Mouse (Mus musculus) limb, embryonic 11.5 days (tissue): ENCODE measurements at regions not wholly inside any gene's neighbourhood (a gene's known extent, or its start where the extent isn't known, plus 50 kb on each side); places are given as distances from the start of the nearest gene placed in this dataset.
"Not testable (repeated sequence)": the region's sequence is repeated elsewhere in the genome, so short reads cannot be mapped to it uniquely, and the experiment has no call there.

Experiments used
- ATAC-seq: fragments of 200-750 bp; cut with Nextera tagmentation; 2 replicates; pipeline ENCODE4 v1.8.0; 2017; ENCODE audit warnings: low read depth; ENCODE audit not compliant: insufficient number of reproducible peaks, low FRiP score, low TSS enrichment
- DNase-seq: peaks from one replicate; pipeline ENCODE4 v3.0.0-alpha.2; 2015; ENCODE audit warnings: low spot score
- H3K27ac ChIP-seq: fragments of 300-500 bp; sonication (generic); replicated peaks from 2 replicates; pipeline ENCODE4 v1.5.1; 2014; ENCODE audit warnings: low read depth, mild to moderate bottlenecking, low read length
- H3K27me3 ChIP-seq: fragments of 300-500 bp; sonication (generic); 2 replicates; pipeline ENCODE4 v1.6.1; 2014; ENCODE audit warnings: mild to moderate bottlenecking, low read length, mixed read lengths; ENCODE audit not compliant: control insufficient read depth, insufficient read depth
- H3K36me3 ChIP-seq: fragments of 300-500 bp; sonication (generic); 2 replicates; pipeline ENCODE4 v1.6.1; 2014; ENCODE audit warnings: mild to moderate bottlenecking, low read length, moderate library complexity, mixed read lengths; ENCODE audit not compliant: control insufficient read depth, insufficient read depth
- H3K4me1 ChIP-seq: fragments of 300-500 bp; sonication (generic); 2 replicates; pipeline ENCODE4 v1.6.1; 2014; ENCODE audit warnings: low read length, mixed read lengths; ENCODE audit not compliant: control insufficient read depth, insufficient read depth
- H3K4me2 ChIP-seq: fragments of 300-500 bp; sonication (generic); 2 replicates; pipeline ENCODE4 v1.6.1; 2014; ENCODE audit warnings: low read depth, mild to moderate bottlenecking, moderate library complexity; ENCODE audit not compliant: severe bottlenecking
- H3K4me3 ChIP-seq: fragments of 300-500 bp; sonication (generic); 2 replicates; pipeline ENCODE4 v1.5.1; 2014; ENCODE audit warnings: low read depth, low read length
- H3K9ac ChIP-seq: fragments of 300-500 bp; sonication (generic); 2 replicates; pipeline ENCODE4 v1.6.1; 2014; ENCODE audit warnings: mild to moderate bottlenecking, low read length
- H3K9me3 ChIP-seq: fragments of 300-500 bp; sonication (generic); 2 replicates; pipeline ENCODE4 v1.6.1; 2016; ENCODE audit warnings: low read length; ENCODE audit not compliant: control insufficient read depth
- WGBS: fragments of 180-500 bp; shearing (Covaris S2); extraction: QIAGEN DNeasy Blood & Tissue Kit; methylation state at CpG from one replicate; pipeline ENCODE4 v1.1.7; 2014; 5-methylcytosine and 5-hydroxymethylcytosine counted together

DNA sequence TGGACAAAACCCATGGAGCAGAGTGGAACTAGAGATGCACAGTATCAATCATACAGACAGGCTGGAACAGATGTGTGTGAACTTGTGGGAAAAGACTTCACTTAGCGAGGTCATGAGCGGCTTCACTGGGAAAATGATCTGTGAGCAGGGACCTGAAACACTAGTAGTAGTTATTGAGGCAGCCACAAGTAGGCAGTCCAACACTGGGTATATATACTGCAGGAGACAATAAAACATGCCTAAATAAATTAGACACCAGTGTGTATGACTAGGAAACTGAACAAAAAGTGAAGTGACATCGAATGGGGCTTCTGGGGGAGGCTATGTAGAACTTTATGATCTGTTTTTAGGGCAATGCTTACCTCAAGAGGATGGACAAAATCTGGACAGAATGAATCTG lies 852.5 kb downstream of the Tbl1xr1 start:
- no peaks in the 10 kb centered on the region for H3K27me3 ChIP-seq
- ATAC-seq (no peak), DNase-seq (no peak)
- no peak overlapping the region for H3K4me3 ChIP-seq
- no peak overlapping the region for H3K9ac ChIP-seq
- no peak overlapping the region for H3K27ac ChIP-seq
- no peaks in the 10 kb centered on the region for H3K9me3 ChIP-seq
- no peak overlapping the region for H3K4me2 ChIP-seq
- 87% methylated on average over 3 of the region's 3 CpGs for WGBS
- no peaks in the 10 kb centered on the region for H3K4me1 ChIP-seq
- no peaks in the 10 kb centered on the region for H3K36me3 ChIP-seq

DNA sequence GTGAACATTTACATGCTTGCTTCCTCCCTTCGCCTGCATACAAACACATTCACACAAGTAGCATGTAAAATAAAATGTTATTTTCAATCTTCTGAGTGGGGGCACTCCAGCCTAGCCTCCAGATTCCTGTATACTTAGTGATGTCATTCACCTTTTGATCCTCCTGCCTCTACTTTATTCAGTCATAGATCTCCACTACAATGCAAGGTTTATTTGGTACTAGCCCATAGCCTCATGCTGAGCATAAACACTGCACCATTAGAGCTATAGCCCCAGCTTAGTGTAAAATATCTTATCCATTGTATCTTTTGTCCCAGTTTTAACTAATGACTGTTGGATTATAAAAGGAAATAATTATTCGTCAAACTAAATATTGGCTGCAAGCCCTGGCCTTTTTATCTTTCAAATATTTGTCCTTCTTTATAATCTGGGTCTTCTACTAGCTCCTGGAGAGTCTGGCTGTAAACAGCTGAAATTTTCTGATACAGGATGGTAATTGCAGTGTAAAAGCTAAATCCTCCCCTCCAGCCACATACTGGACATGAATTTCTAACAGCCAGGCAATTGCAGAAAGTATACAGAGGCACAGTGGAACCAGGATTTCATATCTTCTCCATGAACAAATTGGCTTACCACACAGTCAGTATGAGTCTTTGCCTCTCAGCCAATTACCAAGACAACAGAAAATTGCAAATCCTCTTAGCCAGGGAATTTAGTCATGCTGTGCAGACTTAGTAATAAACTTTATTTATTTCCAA lies 853.5 kb downstream of the Tbl1xr1 start:
- H3K36me3 ChIP-seq: no peaks in the 10 kb centered on the region
- H3K4me1 ChIP-seq: no peaks in the 10 kb centered on the region
- H3K27ac ChIP-seq: no peak overlapping the region
- no peaks in the 10 kb centered on the region for H3K9me3 ChIP-seq
- H3K4me2 ChIP-seq: no peak overlapping the region
- ATAC-seq: no peak
- 92% methylated on average over 2 of the region's 2 CpGs for WGBS
- no peak overlapping the region for H3K9ac ChIP-seq
- DNase-seq: no peak
- H3K4me3 ChIP-seq: no peak overlapping the region
- no peaks in the 10 kb centered on the region for H3K27me3 ChIP-seq

DNA sequence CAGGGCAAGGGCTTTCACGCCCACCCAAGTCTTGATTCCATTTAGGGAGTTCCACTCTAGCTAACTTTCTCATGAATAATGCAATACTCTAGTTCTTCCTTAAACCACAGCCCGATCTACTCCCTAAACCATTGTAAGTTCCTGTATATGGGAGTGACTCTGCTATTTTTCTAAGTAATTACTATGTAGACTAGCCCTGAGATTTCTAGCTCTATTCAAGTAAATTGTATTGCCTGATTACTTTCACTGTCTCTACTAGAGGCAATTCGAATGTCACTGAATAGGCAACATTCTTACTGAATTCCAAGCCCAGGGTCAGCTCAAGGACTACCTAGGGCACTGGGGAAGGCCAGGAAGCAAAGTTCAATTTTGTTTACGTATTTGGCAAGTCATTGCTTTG lies 869.2 kb downstream of the Tbl1xr1 start:
- not testable (repeated sequence) for H3K9me3 ChIP-seq, H3K4me3 ChIP-seq, H3K27ac ChIP-seq, H3K4me1 ChIP-seq, DNase-seq, H3K27me3 ChIP-seq, H3K4me2 ChIP-seq, H3K36me3 ChIP-seq, H3K9ac ChIP-seq, ATAC-seq
- 84% methylated on average over 4 of the region's 4 CpGs for WGBS

DNA sequence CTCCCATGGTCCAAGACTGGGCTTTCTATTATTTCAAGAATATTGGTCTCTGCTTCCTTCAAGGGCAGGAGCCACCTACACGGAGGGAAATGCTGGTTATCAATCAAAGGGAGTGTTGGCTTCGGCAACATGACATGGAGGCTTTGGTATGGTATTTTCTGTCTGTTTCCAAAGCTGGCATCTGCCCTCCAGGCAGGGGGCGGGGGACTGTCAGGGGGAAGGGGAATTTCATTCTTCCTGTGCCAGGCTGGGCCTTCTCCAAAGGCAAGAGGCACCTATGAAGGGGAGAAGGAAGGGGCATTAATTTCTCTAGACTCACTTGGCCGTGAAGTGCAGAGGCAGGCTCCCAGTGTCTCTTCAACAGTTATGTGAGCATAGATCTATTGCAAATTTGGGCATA lies 870.7 kb downstream of the Tbl1xr1 start:
- H3K36me3 ChIP-seq: no peaks in the 10 kb centered on the region
- no peak overlapping the region for H3K27ac ChIP-seq
- no peaks in the 10 kb centered on the region for H3K9me3 ChIP-seq
- H3K4me1 ChIP-seq: no peaks in the 10 kb centered on the region
- ATAC-seq (no peak), DNase-seq (no peak)
- 80% methylated on average over 4 of the region's 4 CpGs for WGBS
- H3K4me2 ChIP-seq: no peak overlapping the region
- H3K9ac ChIP-seq: no peak overlapping the region
- no peak overlapping the region for H3K4me3 ChIP-seq
- no peaks in the 10 kb centered on the region for H3K27me3 ChIP-seq

DNA sequence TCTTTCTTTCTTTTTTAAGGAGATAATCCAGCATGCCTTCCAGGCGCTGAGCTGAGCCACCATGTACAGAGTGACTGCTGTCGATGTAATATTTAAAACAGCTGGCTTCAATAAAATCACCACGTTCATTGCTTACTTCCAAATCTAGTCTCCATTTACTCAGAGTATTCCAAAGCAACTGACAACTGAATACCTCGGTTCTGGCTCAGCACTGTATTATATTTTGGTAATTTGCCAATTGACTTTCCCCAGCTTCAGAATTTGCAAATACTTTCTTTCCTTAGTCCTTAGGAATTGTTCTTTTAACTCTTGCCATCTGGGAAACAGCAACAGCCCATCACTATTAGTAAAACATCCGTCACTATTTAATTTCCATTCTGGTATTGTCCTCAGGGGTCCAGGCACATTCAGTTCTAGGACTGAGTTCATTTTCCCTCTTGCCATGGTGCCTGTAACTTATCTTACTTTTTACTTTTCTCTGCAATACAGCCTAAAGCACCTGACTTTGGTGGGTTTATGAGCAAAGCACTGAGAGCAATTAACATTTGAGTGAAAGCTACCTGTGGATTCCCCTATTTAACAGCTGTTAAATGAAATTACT lies 871.8 kb downstream of the Tbl1xr1 start:
- WGBS: 49% methylated on average over 5 of the region's 5 CpGs
- H3K27ac ChIP-seq: no peak overlapping the region
- H3K9ac ChIP-seq: no peak overlapping the region
- H3K4me2 ChIP-seq: no peak overlapping the region
- no peaks in the 10 kb centered on the region for H3K9me3 ChIP-seq
- ATAC-seq: no peak
- H3K36me3 ChIP-seq: no peaks in the 10 kb centered on the region
- no peak overlapping the region for H3K4me3 ChIP-seq
- no peaks in the 10 kb centered on the region for H3K27me3 ChIP-seq
- H3K4me1 ChIP-seq: no peaks in the 10 kb centered on the region
- no peak for DNase-seq

DNA sequence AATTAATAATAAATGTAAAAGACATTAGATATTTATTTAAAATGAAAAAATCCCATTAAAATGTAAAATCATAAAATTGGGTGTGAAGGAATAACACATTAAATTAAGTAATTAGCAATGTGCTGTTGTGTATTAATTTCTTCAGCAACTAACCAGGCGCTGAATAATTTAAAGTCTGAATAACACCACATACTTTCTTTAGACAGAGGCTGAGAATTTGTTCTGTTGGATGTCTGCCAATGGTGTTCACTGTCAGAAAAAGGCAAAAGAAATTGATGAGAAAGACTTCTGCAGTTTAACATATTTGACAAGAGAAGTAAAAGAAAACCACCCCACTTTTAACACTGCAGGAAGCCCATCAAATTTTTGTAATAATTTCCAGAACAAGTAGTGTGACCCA lies 881.0 kb downstream of the Tbl1xr1 start:
- DNase-seq (no peak), ATAC-seq (no peak)
- WGBS: 90% methylated on average over 1 of the region's 1 CpGs
- H3K9ac ChIP-seq: no peak overlapping the region
- H3K4me2 ChIP-seq: no peak overlapping the region
- H3K4me3 ChIP-seq: no peak overlapping the region
- no peaks in the 10 kb centered on the region for H3K9me3 ChIP-seq
- H3K4me1 ChIP-seq: no peaks in the 10 kb centered on the region
- H3K27me3 ChIP-seq: no peaks in the 10 kb centered on the region
- H3K36me3 ChIP-seq: no peaks in the 10 kb centered on the region
- H3K27ac ChIP-seq: no peak overlapping the region

DNA sequence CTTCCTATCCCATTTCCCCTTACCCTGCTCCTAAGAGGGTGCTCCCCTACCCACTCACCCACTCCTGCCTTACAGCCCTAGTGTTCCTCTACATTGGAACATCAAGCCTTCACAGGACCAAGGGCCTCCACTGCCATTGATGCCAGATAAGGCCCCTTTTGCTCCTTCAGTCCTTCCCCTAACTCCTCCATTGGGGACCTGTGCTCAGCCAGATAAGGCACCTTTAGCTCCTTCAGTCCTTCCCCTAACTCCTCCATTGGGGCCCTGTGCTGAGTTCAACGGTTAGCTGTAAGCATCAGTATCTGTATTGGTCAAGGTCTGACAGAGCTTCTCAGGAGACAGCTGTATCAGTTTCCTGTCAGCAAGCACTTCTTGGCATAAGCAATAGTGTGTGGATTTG lies 896.2 kb downstream of the Tbl1xr1 start:
- Histone ChIP-seq H3K9ac (no peak overlapping the region), H3K36me3 (no peaks in the 10 kb centered on the region), H3K27ac (no peak overlapping the region), H3K9me3 (no peaks in the 10 kb centered on the region), H3K4me2 (no peak overlapping the region), H3K4me1 (no peaks in the 10 kb centered on the region), H3K27me3 (no peaks in the 10 kb centered on the region), H3K4me3 (no peak overlapping the region)
- 80% methylated on average over 1 of the region's 1 CpGs for WGBS
- DNase-seq: no peak
- ATAC-seq: no peak

DNA sequence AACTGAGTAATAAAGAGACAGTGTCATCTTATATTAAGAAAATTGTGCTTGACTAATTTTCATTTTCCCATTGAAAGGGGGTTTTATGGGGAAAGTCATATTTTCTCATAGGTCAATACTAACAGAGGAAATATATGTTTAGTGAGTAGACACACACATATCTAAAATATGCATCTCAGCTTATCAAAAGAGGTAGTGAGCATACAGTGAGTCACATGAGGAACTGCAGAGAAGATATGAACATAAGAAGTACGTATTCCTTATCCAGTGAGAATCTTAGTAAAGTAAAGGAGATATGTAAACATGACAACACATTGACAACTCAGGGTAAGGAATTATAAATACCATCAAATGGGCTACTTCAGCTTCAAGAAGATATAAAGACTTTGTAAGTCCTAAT lies 900.3 kb downstream of the Tbl1xr1 start:
- Histone ChIP-seq H3K27ac (no peak overlapping the region), H3K4me1 (no peaks in the 10 kb centered on the region), H3K9me3 (no peaks in the 10 kb centered on the region), H3K36me3 (no peaks in the 10 kb centered on the region), H3K9ac (no peak overlapping the region), H3K4me2 (no peak overlapping the region), H3K27me3 (no peaks in the 10 kb centered on the region), H3K4me3 (no peak overlapping the region)
- 91% methylated on average over 1 of the region's 1 CpGs for WGBS
- DNase-seq (no peak), ATAC-seq (no peak)
